Mouse (Mus musculus): ENCODE results near the gene Olfr1047. TPM values are rescaled to one million over a fixed set of nuclear protein-coding genes. Genes with fewer than 3 reads are reported as not detected.
"Not testable (repeated sequence)": the region's sequence is repeated elsewhere in the genome, so short reads cannot be mapped to it uniquely, and the experiment has no call there.

Gene Olfr1047
- polyA plus RNA-seq (2015; fragmentation: Nextera tagmentation; extraction: Ambion mirVana), result not detected in 2 replicates

DNA sequence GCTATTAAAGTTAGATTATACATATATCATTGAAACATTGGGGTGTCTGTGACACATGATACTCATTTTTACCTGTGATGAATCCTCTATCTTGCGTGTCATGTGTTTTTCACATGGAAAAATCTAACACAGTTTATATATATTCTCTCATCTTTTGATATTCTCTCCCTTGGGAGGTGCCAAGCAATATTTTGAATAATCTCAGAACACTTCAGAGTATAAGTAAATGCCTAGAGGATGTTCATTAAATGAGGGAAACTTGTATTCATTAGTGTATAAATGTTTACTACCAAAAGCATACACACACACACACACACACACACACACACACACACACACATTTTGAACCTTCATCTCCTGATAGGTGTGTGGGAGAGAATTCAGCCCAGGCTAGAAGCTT lies at the start of gene Olfr1047:
Olfr1047 (minus strand) TSS at position 101 of the 400 bp plus-strand sequence.
- H3K27me3 ChIP-seq, result no peaks in the 10 kb centered on the region
- H3K4me3 ChIP-seq, result no peak within 1 kb of the TSS
- 87% methylated on average over 1 of the region's 1 CpGs for WGBS
- no peak within 1 kb of the TSS for H3K9ac ChIP-seq
- H3K9me3 ChIP-seq (replicated peaks), result no peaks in the 10 kb centered on the region
- H3K27ac ChIP-seq, result no peak within 1 kb of the TSS
- no peak for ATAC-seq
- H3K4me2 ChIP-seq, result no peak within 1 kb of the TSS
- H3K36me3 ChIP-seq (ENCODE audit: poor library complexity, severe bottlenecking), result no peaks in the 10 kb centered on the region
- H3K4me1 ChIP-seq, result no peaks in the 10 kb centered on the region

- H3K9ac ChIP-seq; H3K27ac ChIP-seq; H3K36me3 ChIP-seq (ENCODE audit: poor library complexity, severe bottlenecking); H3K4me3 ChIP-seq; H3K27me3 ChIP-seq; ATAC-seq; H3K4me1 ChIP-seq; H3K9me3 ChIP-seq (replicated peaks); H3K4me2 ChIP-seq: not testable (repeated sequence)
Observed at GRCm38 (mm10) chr2:86278988-86279387, 47.8 kb upstream of the Olfr1047 start, which contains the start of gene Olfr1051. Gene Olfr1051 (minus strand): TSS chr2:86279088.

DNA sequence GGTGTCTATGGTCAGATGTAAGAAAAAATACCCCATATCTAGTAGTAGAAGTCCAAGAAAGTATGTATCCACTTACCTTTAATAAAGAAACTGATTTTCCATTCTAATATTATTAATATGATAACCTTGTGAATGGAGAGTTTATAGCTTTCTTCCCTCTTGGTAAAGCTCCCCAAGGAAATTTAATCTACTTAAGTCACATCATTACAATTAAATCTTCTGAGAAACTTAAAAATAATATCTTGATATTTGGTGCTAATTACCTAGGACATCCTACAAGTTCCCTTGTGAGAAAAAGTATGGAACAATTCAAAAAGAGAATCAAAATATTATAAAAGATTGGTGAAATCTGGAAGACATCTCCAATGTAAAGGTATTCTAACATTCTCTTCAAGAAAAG lies 27.0 kb upstream of the Olfr1047 start, which contains the start of gene Olfr1049:
Olfr1049 (minus strand) TSS at position 101 of the 400 bp plus-strand sequence.
- not testable (repeated sequence) for H3K9ac ChIP-seq; H3K27me3 ChIP-seq; H3K4me1 ChIP-seq; H3K9me3 ChIP-seq (replicated peaks); H3K4me2 ChIP-seq; H3K36me3 ChIP-seq (ENCODE audit: poor library complexity, severe bottlenecking); H3K4me3 ChIP-seq; H3K27ac ChIP-seq; ATAC-seq

DNA sequence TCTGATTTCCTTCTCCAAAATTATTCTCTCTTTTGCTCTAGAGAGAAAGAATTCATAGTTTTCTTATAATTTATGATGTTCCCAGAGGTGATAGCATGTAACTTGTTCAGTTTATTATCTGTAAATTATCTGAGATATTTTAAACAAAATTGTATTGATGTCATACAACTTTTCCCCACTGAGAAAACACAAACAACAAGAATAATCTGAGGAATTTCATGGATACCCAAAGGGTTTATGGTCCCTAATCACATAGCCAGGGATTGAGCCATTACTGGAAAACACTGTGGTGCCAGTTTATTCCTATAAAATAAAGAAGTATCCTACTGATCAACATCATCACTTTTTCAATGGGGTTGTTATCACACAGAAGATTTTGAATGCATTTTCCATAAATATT lies 9.0 kb upstream of the Olfr1047 start, which contains the start of gene Olfr1048:
Olfr1048 (minus strand) TSS at position 101 of the 400 bp plus-strand sequence.
- H3K4me1 ChIP-seq, result no peaks in the 10 kb centered on the region
- no peak for ATAC-seq
- H3K4me3 ChIP-seq, result no peak within 1 kb of the TSS
- H3K9ac ChIP-seq, result no peak within 1 kb of the TSS
- H3K36me3 ChIP-seq (ENCODE audit: poor library complexity, severe bottlenecking), result no peaks in the 10 kb centered on the region
- no peak within 1 kb of the TSS for H3K27ac ChIP-seq
- no peaks in the 10 kb centered on the region for H3K9me3 ChIP-seq (replicated peaks)
- no peak within 1 kb of the TSS for H3K4me2 ChIP-seq
- H3K27me3 ChIP-seq, result no peaks in the 10 kb centered on the region

DNA sequence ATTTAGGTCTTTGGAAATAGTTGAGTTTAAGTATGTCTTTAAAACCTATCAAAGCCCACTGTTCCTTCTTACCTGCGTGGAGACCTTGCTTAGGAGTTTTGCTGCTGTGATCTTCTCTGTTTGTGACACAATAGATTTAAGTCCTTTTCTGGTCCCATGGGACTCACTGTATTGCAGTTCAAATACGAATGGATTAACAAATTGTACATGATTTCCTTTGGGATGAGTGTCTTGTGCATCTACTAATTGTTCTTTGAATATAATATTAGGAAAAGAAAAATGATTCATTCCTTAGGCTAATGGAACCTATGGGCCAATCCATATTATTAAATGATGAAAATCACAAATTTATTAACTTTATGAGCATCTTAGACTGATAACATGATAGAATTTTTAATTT lies 12.0 kb downstream of the Olfr1047 start, which contains the start of gene Olfr1046:
Olfr1046 (minus strand) TSS at position 101 of the 400 bp plus-strand sequence.
- Histone ChIP-seq H3K4me3 (no peak within 1 kb of the TSS), H3K9me3 (replicated peaks) (no peaks in the 10 kb centered on the region), H3K36me3 (ENCODE audit: poor library complexity, severe bottlenecking) (no peaks in the 10 kb centered on the region), H3K4me1 (no peaks in the 10 kb centered on the region), H3K27ac (no peak within 1 kb of the TSS), H3K9ac (no peak within 1 kb of the TSS), H3K27me3 (no peaks in the 10 kb centered on the region), H3K4me2 (no peak within 1 kb of the TSS)
- 70% methylated on average over 2 of the region's 2 CpGs for WGBS
- no peak for ATAC-seq

- Histone ChIP-seq H3K9me3 (replicated peaks) (no peaks in the 10 kb centered on the region), H3K27ac (no peak within 1 kb of the TSS), H3K9ac (no peak within 1 kb of the TSS), H3K27me3 (no peaks in the 10 kb centered on the region), H3K4me2 (no peak within 1 kb of the TSS), H3K4me1 (no peaks in the 10 kb centered on the region), H3K4me3 (no peak within 1 kb of the TSS), H3K36me3 (ENCODE audit: poor library complexity, severe bottlenecking) (no peaks in the 10 kb centered on the region)
- ATAC-seq, result no peak
Observed at GRCm38 (mm10) chr2:86202909-86203308, 28.3 kb downstream of the Olfr1047 start, which contains the start of gene Olfr1045. Gene Olfr1045 (minus strand): TSS chr2:86203009.

DNA sequence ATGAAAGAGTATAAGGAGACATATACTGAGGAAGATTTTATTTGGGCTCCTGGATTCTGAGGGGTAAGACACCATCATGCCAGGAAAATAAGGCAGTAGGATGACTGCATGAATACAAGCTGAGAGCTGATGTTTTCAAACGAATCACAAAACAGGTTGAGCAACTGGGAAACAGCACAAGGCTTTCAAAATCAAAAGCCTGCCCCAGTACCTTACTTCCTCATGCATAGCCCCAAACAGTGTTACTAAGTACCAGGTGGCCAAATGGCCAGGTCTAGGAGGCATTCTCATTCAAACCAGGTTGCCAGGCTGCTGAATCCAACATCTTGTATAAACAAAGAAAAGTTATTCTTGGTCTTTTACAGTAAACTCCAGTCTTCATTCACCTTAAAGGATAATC lies 35.3 kb downstream of the Olfr1047 start:
- no peaks in the 10 kb centered on the region for H3K4me1 ChIP-seq
- ATAC-seq, result no peak
- H3K4me2 ChIP-seq, result no peak overlapping the region
- H3K27ac ChIP-seq, result no peak overlapping the region
- H3K36me3 ChIP-seq (ENCODE audit: poor library complexity, severe bottlenecking), result no peaks in the 10 kb centered on the region
- H3K9ac ChIP-seq, result no peak overlapping the region
- 50% methylated on average over 1 of the region's 1 CpGs for WGBS
- H3K27me3 ChIP-seq, result no peaks in the 10 kb centered on the region
- no peaks in the 10 kb centered on the region for H3K9me3 ChIP-seq (replicated peaks)
- H3K4me3 ChIP-seq, result no peak overlapping the region

GRCm38 (mm10) chr2:86185583-86185982 lies 45.6 kb downstream of the Olfr1047 start, which contains the start of gene Olfr52:
Gene Olfr52 (minus strand): TSS chr2:86185683.
- no peak within 1 kb of the TSS for H3K4me2 ChIP-seq
- no peak within 1 kb of the TSS for H3K27ac ChIP-seq
- H3K9ac ChIP-seq, result no peak within 1 kb of the TSS
- no peaks in the 10 kb centered on the region for H3K4me1 ChIP-seq
- no peak for ATAC-seq
- H3K27me3 ChIP-seq, result no peaks in the 10 kb centered on the region
- no peaks in the 10 kb centered on the region for H3K9me3 ChIP-seq (replicated peaks)
- H3K4me3 ChIP-seq, result no peak within 1 kb of the TSS
- no peaks in the 10 kb centered on the region for H3K36me3 ChIP-seq (ENCODE audit: poor library complexity, severe bottlenecking)

DNA sequence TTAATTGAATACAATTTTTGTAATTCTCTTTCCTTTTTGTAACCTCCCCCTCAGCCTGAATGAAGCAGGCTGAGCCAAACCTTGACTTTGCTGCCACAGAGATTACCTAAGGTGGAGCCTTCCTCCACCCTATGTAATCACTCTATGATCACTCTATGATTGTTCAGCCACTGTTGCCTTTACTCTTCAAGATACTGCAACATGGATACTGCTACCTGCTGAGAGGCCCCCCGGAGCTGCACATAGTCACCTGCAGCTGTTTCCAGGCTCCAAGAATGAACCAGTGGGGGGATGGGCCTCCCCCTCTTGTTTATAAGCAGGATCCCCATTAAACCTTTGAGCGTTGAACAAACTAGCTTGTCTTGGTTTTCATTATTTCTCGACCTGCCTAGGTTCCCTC lies 51.3 kb downstream of the Olfr1047 start:
- 72% methylated on average over 3 of the region's 3 CpGs for WGBS
- H3K4me1 ChIP-seq, result no peaks in the 10 kb centered on the region
- no peak overlapping the region for H3K9ac ChIP-seq
- H3K4me3 ChIP-seq, result no peak overlapping the region
- no peak overlapping the region for H3K27ac ChIP-seq
- no peaks in the 10 kb centered on the region for H3K36me3 ChIP-seq (ENCODE audit: poor library complexity, severe bottlenecking)
- no peak for ATAC-seq
- H3K9me3 ChIP-seq (replicated peaks), result no peaks in the 10 kb centered on the region
- H3K4me2 ChIP-seq, result no peak overlapping the region
- no peaks in the 10 kb centered on the region for H3K27me3 ChIP-seq

- no peak within 1 kb of the TSS for H3K4me3 ChIP-seq
Observed at GRCm38 (mm10) chr2:86177720-86178119, 53.5 kb downstream of the Olfr1047 start, which contains the start of gene Olfr1044. Gene Olfr1044 (minus strand): TSS chr2:86177820.

More at GRCm38 (mm10) chr2:86177720-86178119, 53.5 kb downstream of the Olfr1047 start, which contains the start of gene Olfr1044:
- H3K9ac ChIP-seq, result no peak within 1 kb of the TSS
- H3K27me3 ChIP-seq, result no peaks in the 10 kb centered on the region
- H3K9me3 ChIP-seq (replicated peaks), result no peaks in the 10 kb centered on the region
- ATAC-seq, result no peak
- H3K4me1 ChIP-seq, result no peaks in the 10 kb centered on the region
- no peak within 1 kb of the TSS for H3K4me2 ChIP-seq
- no peak within 1 kb of the TSS for H3K27ac ChIP-seq
- H3K36me3 ChIP-seq (ENCODE audit: poor library complexity, severe bottlenecking), result no peaks in the 10 kb centered on the region

Other genes with a start within 250 kb of the Olfr1047 start
- gene Olfr1031, start 241.1 kb downstream of the Olfr1047 start, polyA plus RNA-seq (2015; fragmentation: Nextera tagmentation; extraction: Ambion mirVana), result not detected in 2 replicates
- not detected in 2 replicates for gene Olfr1032, start 225.9 kb downstream of the Olfr1047 start, polyA plus RNA-seq (2015; fragmentation: Nextera tagmentation; extraction: Ambion mirVana)
- not detected in 2 replicates for gene Olfr1033, start 210.8 kb downstream of the Olfr1047 start, polyA plus RNA-seq (2015; fragmentation: Nextera tagmentation; extraction: Ambion mirVana)
- gene Olfr1034, start 185.5 kb downstream of the Olfr1047 start, polyA plus RNA-seq (2015; fragmentation: Nextera tagmentation; extraction: Ambion mirVana), result not detected in 2 replicates
- not detected in 2 replicates for gene Olfr1036, start 157.4 kb downstream of the Olfr1047 start, polyA plus RNA-seq (2015; fragmentation: Nextera tagmentation; extraction: Ambion mirVana)
- gene Olfr1037, start 144.0 kb downstream of the Olfr1047 start, polyA plus RNA-seq (2015; fragmentation: Nextera tagmentation; extraction: Ambion mirVana), result not detected in 2 replicates
- gene Olfr1039, start 95.5 kb downstream of the Olfr1047 start, polyA plus RNA-seq (2015; fragmentation: Nextera tagmentation; extraction: Ambion mirVana), result not detected in 2 replicates
- gene Olfr1040, start 84.7 kb downstream of the Olfr1047 start, polyA plus RNA-seq (2015; fragmentation: Nextera tagmentation; extraction: Ambion mirVana), result not detected in 2 replicates
- gene Olfr1042, start 69.6 kb downstream of the Olfr1047 start, polyA plus RNA-seq (2015; fragmentation: Nextera tagmentation; extraction: Ambion mirVana), result not detected in 2 replicates
- not detected in 2 replicates for gene Olfr1043, start 63.9 kb downstream of the Olfr1047 start, polyA plus RNA-seq (2015; fragmentation: Nextera tagmentation; extraction: Ambion mirVana)
- gene Olfr1044, start 53.6 kb downstream of the Olfr1047 start, polyA plus RNA-seq (2015; fragmentation: Nextera tagmentation; extraction: Ambion mirVana), result not detected in 2 replicates
- not detected in 2 replicates for gene Olfr52, start 45.7 kb downstream of the Olfr1047 start, polyA plus RNA-seq (2015; fragmentation: Nextera tagmentation; extraction: Ambion mirVana)
- not detected in 2 replicates for gene Olfr1045, start 28.4 kb downstream of the Olfr1047 start, polyA plus RNA-seq (2015; fragmentation: Nextera tagmentation; extraction: Ambion mirVana)
- gene Olfr1046, start 12.1 kb downstream of the Olfr1047 start, polyA plus RNA-seq (2015; fragmentation: Nextera tagmentation; extraction: Ambion mirVana), result not detected in 2 replicates
- not detected in 2 replicates for gene Olfr1048, start 8.9 kb upstream of the Olfr1047 start, polyA plus RNA-seq (2015; fragmentation: Nextera tagmentation; extraction: Ambion mirVana)
- not detected in 2 replicates for gene Olfr1049, start 26.9 kb upstream of the Olfr1047 start, polyA plus RNA-seq (2015; fragmentation: Nextera tagmentation; extraction: Ambion mirVana)
- not detected in 2 replicates for gene Olfr1051, start 47.7 kb upstream of the Olfr1047 start, polyA plus RNA-seq (2015; fragmentation: Nextera tagmentation; extraction: Ambion mirVana)
- not detected in 2 replicates for gene Olfr1052, start 61.1 kb upstream of the Olfr1047 start, polyA plus RNA-seq (2015; fragmentation: Nextera tagmentation; extraction: Ambion mirVana)
- not detected in 2 replicates for gene Olfr1053, start 83.9 kb upstream of the Olfr1047 start, polyA plus RNA-seq (2015; fragmentation: Nextera tagmentation; extraction: Ambion mirVana)
- gene Olfr1054, start 104.0 kb upstream of the Olfr1047 start, polyA plus RNA-seq (2015; fragmentation: Nextera tagmentation; extraction: Ambion mirVana), result not detected in 2 replicates
- gene Olfr1055, start 118.9 kb upstream of the Olfr1047 start, polyA plus RNA-seq (2015; fragmentation: Nextera tagmentation; extraction: Ambion mirVana), result not detected in 2 replicates
- gene Olfr1056, start 131.1 kb upstream of the Olfr1047 start, polyA plus RNA-seq (2015; fragmentation: Nextera tagmentation; extraction: Ambion mirVana), result not detected in 2 replicates
- gene Olfr1057, start 147.0 kb upstream of the Olfr1047 start, polyA plus RNA-seq (2015; fragmentation: Nextera tagmentation; extraction: Ambion mirVana), result not detected in 2 replicates
- not detected in 2 replicates for gene Olfr1058, start 157.2 kb upstream of the Olfr1047 start, polyA plus RNA-seq (2015; fragmentation: Nextera tagmentation; extraction: Ambion mirVana)
- gene Olfr1061, start 182.6 kb upstream of the Olfr1047 start, polyA plus RNA-seq (2015; fragmentation: Nextera tagmentation; extraction: Ambion mirVana), result not detected in 2 replicates
- not detected in 2 replicates for gene Olfr1062, start 195.3 kb upstream of the Olfr1047 start, polyA plus RNA-seq (2015; fragmentation: Nextera tagmentation; extraction: Ambion mirVana)
- not detected in 2 replicates for gene Olfr1065, start 219.2 kb upstream of the Olfr1047 start, polyA plus RNA-seq (2015; fragmentation: Nextera tagmentation; extraction: Ambion mirVana)
- gene Olfr1066, start 224.9 kb upstream of the Olfr1047 start, polyA plus RNA-seq (2015; fragmentation: Nextera tagmentation; extraction: Ambion mirVana), result not detected in 2 replicates

Data from forebrain, embryonic 13.5 days (tissue).